Mouse (Mus musculus): ENCODE measurements around the gene Xrcc1. TPM values are rescaled to one million over a fixed set of nuclear protein-coding genes. Genes with fewer than 3 reads are reported as not detected.

The Xrcc1 gene
- polyA plus RNA-seq, 1 experiment, result 54.6 TPM

- TF ChIP-seq POLR2A (IDR thresholded peaks at IDR 0.05; ENCODE audit: borderline replicate concordance, low read depth, low read length) (no peak), CTCF (IDR thresholded peaks at IDR 0.05; ENCODE audit: low read depth, low read length) (no peak)
- peaks cover 5% of the 10 kb centered on the region for H3K4me1 ChIP-seq (ENCODE audit: control insufficient read depth, insufficient read depth, low read length)
- H3K27ac ChIP-seq (ENCODE audit: insufficient read depth, low read depth, low read length), result no peak overlapping the region
- H3K4me3 ChIP-seq (ENCODE audit: insufficient read depth, low read length), result no peak overlapping the region
Measured at GRCm38 (mm10) chr7:24537081-24537480, 9.0 kb upstream of the Xrcc1 start.

- TF ChIP-seq POLR2A (IDR thresholded peaks at IDR 0.05; ENCODE audit: borderline replicate concordance, low read depth, low read length) (no peak), CTCF (IDR thresholded peaks at IDR 0.05; ENCODE audit: low read depth, low read length) (no peak)
- Histone ChIP-seq H3K4me3 (ENCODE audit: insufficient read depth, low read length) (no peak overlapping the region), H3K27ac (ENCODE audit: insufficient read depth, low read depth, low read length) (no peak overlapping the region), H3K4me1 (ENCODE audit: control insufficient read depth, insufficient read depth, low read length) (peaks cover 5% of the 10 kb centered on the region)
Measured at GRCm38 (mm10) chr7:24537591-24537990, 8.5 kb upstream of the Xrcc1 start.

- peaks cover 5% of the 10 kb centered on the region for H3K4me1 ChIP-seq (ENCODE audit: control insufficient read depth, insufficient read depth, low read length)
- TF ChIP-seq POLR2A (IDR thresholded peaks at IDR 0.05; ENCODE audit: borderline replicate concordance, low read depth, low read length) (no peak), CTCF (IDR thresholded peaks at IDR 0.05; ENCODE audit: low read depth, low read length) (0 out of 2 replicates have a peak, but pooled peaks have one; percentile 19)
- no peak overlapping the region for H3K27ac ChIP-seq (ENCODE audit: insufficient read depth, low read depth, low read length)
- H3K4me3 ChIP-seq (ENCODE audit: insufficient read depth, low read length), result no peak overlapping the region
Measured at GRCm38 (mm10) chr7:24538154-24538553, 7.9 kb upstream of the Xrcc1 start.

- TF ChIP-seq CTCF (IDR thresholded peaks at IDR 0.05; ENCODE audit: low read depth, low read length), result no peak
- no peak for TF ChIP-seq POLR2A (IDR thresholded peaks at IDR 0.05; ENCODE audit: borderline replicate concordance, low read depth, low read length)
- H3K27ac ChIP-seq (ENCODE audit: insufficient read depth, low read depth, low read length), result no peak overlapping the region
- peaks cover 5% of the 10 kb centered on the region for H3K4me1 ChIP-seq (ENCODE audit: control insufficient read depth, insufficient read depth, low read length)
- no peak overlapping the region for H3K4me3 ChIP-seq (ENCODE audit: insufficient read depth, low read length)
Measured at GRCm38 (mm10) chr7:24538701-24539100, 7.4 kb upstream of the Xrcc1 start.

- H3K27ac ChIP-seq (ENCODE audit: insufficient read depth, low read depth, low read length), result no peak overlapping the region
- H3K4me1 ChIP-seq (ENCODE audit: control insufficient read depth, insufficient read depth, low read length), result peaks cover 5% of the 10 kb centered on the region
- TF ChIP-seq CTCF (IDR thresholded peaks at IDR 0.05; ENCODE audit: low read depth, low read length), result no peak
- TF ChIP-seq POLR2A (IDR thresholded peaks at IDR 0.05; ENCODE audit: borderline replicate concordance, low read depth, low read length), result no peak
- H3K4me3 ChIP-seq (ENCODE audit: insufficient read depth, low read length), result no peak overlapping the region
Measured at GRCm38 (mm10) chr7:24539686-24540085, 6.4 kb upstream of the Xrcc1 start.

- no peak overlapping the region for H3K27ac ChIP-seq (ENCODE audit: insufficient read depth, low read depth, low read length)
- no peak overlapping the region for H3K4me3 ChIP-seq (ENCODE audit: insufficient read depth, low read length)
- H3K4me1 ChIP-seq (ENCODE audit: control insufficient read depth, insufficient read depth, low read length), result peaks cover 13% of the 10 kb centered on the region
- TF ChIP-seq POLR2A (IDR thresholded peaks at IDR 0.05; ENCODE audit: borderline replicate concordance, low read depth, low read length) (no peak), CTCF (IDR thresholded peaks at IDR 0.05; ENCODE audit: low read depth, low read length) (no peak)
Measured at GRCm38 (mm10) chr7:24544506-24544905, 1.6 kb upstream of the Xrcc1 start.

GRCm38 (mm10) chr7:24546634-24547389, 723 bp downstream of the Xrcc1 start:
- Histone ChIP-seq H3K4me3 (ENCODE audit: insufficient read depth, low read length) (peak overlapping the region; percentile 94), H3K27ac (ENCODE audit: insufficient read depth, low read depth, low read length) (peak overlapping the region; percentile 64), H3K4me1 (ENCODE audit: control insufficient read depth, insufficient read depth, low read length) (peaks cover 21% of the 10 kb centered on the region)
- TF ChIP-seq CTCF (IDR thresholded peaks at IDR 0.05; ENCODE audit: low read depth, low read length), result no peak
- no peak for TF ChIP-seq POLR2A (IDR thresholded peaks at IDR 0.05; ENCODE audit: borderline replicate concordance, low read depth, low read length)

- no peak for TF ChIP-seq CTCF (IDR thresholded peaks at IDR 0.05; ENCODE audit: low read depth, low read length)
- no peak for TF ChIP-seq POLR2A (IDR thresholded peaks at IDR 0.05; ENCODE audit: borderline replicate concordance, low read depth, low read length)
- H3K4me3 ChIP-seq (ENCODE audit: insufficient read depth, low read length), result peak overlapping the region; percentile 94
- no peak overlapping the region for H3K27ac ChIP-seq (ENCODE audit: insufficient read depth, low read depth, low read length)
- peaks cover 29% of the 10 kb centered on the region for H3K4me1 ChIP-seq (ENCODE audit: control insufficient read depth, insufficient read depth, low read length)
Measured at GRCm38 (mm10) chr7:24547534-24548036, 1.5 kb downstream of the Xrcc1 start.

GRCm38 (mm10) chr7:24551985-24552759, 6.1 kb downstream of the Xrcc1 start:
- no peak for TF ChIP-seq CTCF (IDR thresholded peaks at IDR 0.05; ENCODE audit: low read depth, low read length)
- no peak for TF ChIP-seq POLR2A (IDR thresholded peaks at IDR 0.05; ENCODE audit: borderline replicate concordance, low read depth, low read length)
- H3K27ac ChIP-seq (ENCODE audit: insufficient read depth, low read depth, low read length), result peak overlapping the region; percentile 50
- H3K4me1 ChIP-seq (ENCODE audit: control insufficient read depth, insufficient read depth, low read length), result peaks cover 22% of the 10 kb centered on the region
- no peak overlapping the region for H3K4me3 ChIP-seq (ENCODE audit: insufficient read depth, low read length)

GRCm38 (mm10) chr7:24555786-24556185, 9.7 kb downstream of the Xrcc1 start:
- Histone ChIP-seq H3K4me3 (ENCODE audit: insufficient read depth, low read length) (no peak overlapping the region), H3K4me1 (ENCODE audit: control insufficient read depth, insufficient read depth, low read length) (peaks cover 17% of the 10 kb centered on the region), H3K27ac (ENCODE audit: insufficient read depth, low read depth, low read length) (no peak overlapping the region)
- TF ChIP-seq CTCF (IDR thresholded peaks at IDR 0.05; ENCODE audit: low read depth, low read length), result no peak
- no peak for TF ChIP-seq POLR2A (IDR thresholded peaks at IDR 0.05; ENCODE audit: borderline replicate concordance, low read depth, low read length)

All from bone marrow macrophage, adult 2 months (primary cell).